In the genomic region with DNA sequence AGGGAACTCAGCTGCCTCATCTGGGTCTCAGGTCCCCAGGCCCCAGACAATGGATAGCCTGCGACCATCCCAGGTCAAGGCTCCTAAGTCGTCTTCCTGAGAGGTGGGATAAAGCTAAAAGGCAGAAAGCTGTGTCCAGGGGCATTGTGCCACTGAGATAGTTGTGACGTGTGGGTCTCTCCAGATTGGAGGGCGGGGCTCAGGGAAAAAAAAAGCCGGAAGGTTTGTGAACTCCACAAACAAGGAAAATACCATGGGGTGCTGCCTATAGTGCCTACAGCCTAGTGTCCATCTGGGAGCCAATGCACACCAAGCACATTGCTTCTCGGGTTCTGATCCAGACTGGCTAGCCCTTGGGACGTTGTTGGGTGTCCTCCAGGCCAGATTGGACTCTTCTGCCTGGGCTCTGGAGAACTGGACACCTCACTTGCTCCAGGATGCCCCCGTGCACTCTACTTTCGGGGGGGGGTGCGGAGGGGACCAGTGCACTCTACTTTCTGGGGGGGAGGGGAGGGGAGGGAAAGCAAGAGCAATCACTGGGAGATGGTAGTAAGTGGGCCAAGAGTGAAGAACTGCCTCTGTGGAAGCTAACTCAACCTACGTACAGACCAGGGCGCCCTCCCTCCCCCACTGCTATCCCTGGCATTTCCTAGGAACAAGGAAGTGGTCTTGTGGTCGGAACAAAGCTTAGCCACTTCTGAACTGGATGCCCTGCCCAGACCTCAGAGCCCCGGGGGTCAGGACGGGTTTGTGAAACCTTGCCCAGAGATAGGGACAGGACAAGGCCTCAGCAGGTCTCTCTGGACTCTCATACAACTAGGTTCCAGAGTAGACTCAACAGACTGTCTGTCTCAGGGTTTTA, we compare ENCODE assay signal across 9 mouse cellular contexts. TPM values are rescaled to one million over a fixed set of nuclear protein-coding genes. Genes with fewer than 3 reads are reported as not detected.
A peak's percentile ranks its signal among the peaks of the same experiment; 100 is the strongest.
DNase-seq lines count a peak whose midpoint lies in the region; ATAC-seq lines count a peak whose summit lies in the region.
"Had no signal": no experiment of that assay in that cellular context is flagged by ENCODE, and none has a peak within 500 bp of the region (broad histone marks: within the 10 kb centered on the region; RNA-seq: fewer than 3 reads in every experiment).

No protein-coding gene starts in this region.

- H3K9me3 ChIP-seq in forebrain, embryonic 12.5 days = no peaks in the 10 kb centered on the region
- H3K9me3 ChIP-seq in forebrain, embryonic 15.5 days = no peaks in the 10 kb centered on the region
- no peaks in the 10 kb centered on the region for H3K9me3 ChIP-seq in limb, embryonic 15.5 days

- H3K4me3 ChIP-seq in forebrain, embryonic 12.5 days (replicated peaks) = no peak overlapping the region
- H3K4me3 ChIP-seq in forebrain, embryonic 15.5 days = no peak overlapping the region
- no peak overlapping the region for H3K4me3 ChIP-seq in limb, embryonic 15.5 days

- no peak for ATAC-seq in forebrain, embryonic 12.5 days (ENCODE audit: low FRiP score)
- no peak for ATAC-seq in forebrain, embryonic 15.5 days (replicated peaks)
- peak; percentile 88 for ATAC-seq in granulocyte monocyte progenitor cell, adult 5-6 weeks (replicated peaks; ENCODE audit: poor library complexity, severe bottlenecking)
- ATAC-seq in limb, embryonic 15.5 days (ENCODE audit: insufficient number of reproducible peaks, low FRiP score, low TSS enrichment, low read depth) = no peak

- 75% methylated on average over 15 of the region's 15 CpGs for WGBS in forebrain, embryonic 12.5 days
- 78% methylated on average over 15 of the region's 15 CpGs for WGBS in forebrain, embryonic 15.5 days
- WGBS in limb, embryonic 15.5 days = 69% methylated on average over 15 of the region's 15 CpGs

- peaks cover 19% of the 10 kb centered on the region; the same call in 1 of the 2 replicates for H3K4me1 ChIP-seq in forebrain, embryonic 12.5 days
- H3K4me1 ChIP-seq in forebrain, embryonic 15.5 days = peaks cover 8% of the 10 kb centered on the region
- peaks cover 50% of the 10 kb centered on the region for H3K4me1 ChIP-seq in limb, embryonic 15.5 days

- no peaks in the 10 kb centered on the region for H3K27me3 ChIP-seq in forebrain, embryonic 12.5 days
- H3K27me3 ChIP-seq in forebrain, embryonic 15.5 days = no peaks in the 10 kb centered on the region
- H3K27me3 ChIP-seq in limb, embryonic 15.5 days = no peaks in the 10 kb centered on the region

- H3K36me3 ChIP-seq in forebrain, embryonic 12.5 days (replicated peaks) = no peaks in the 10 kb centered on the region
- H3K36me3 ChIP-seq in forebrain, embryonic 15.5 days = no peaks in the 10 kb centered on the region
- no peaks in the 10 kb centered on the region for H3K36me3 ChIP-seq in limb, embryonic 15.5 days

- peak overlapping the region; percentile 26; the same call in 1 of the 2 replicates for H3K27ac ChIP-seq in forebrain, embryonic 12.5 days
- H3K27ac ChIP-seq in forebrain, embryonic 15.5 days (replicated peaks) = no peak overlapping the region
- H3K27ac ChIP-seq in limb, embryonic 15.5 days = peak overlapping the region; percentile 35; the same call in 1 of the 2 replicates

- no peak overlapping the region for H3K9ac ChIP-seq in forebrain, embryonic 12.5 days
- no peak overlapping the region for H3K9ac ChIP-seq in forebrain, embryonic 15.5 days (replicated peaks)
- no peak overlapping the region for H3K9ac ChIP-seq in limb, embryonic 15.5 days

- H3K4me2 ChIP-seq in forebrain, embryonic 12.5 days = no peak overlapping the region
- no peak overlapping the region for H3K4me2 ChIP-seq in forebrain, embryonic 15.5 days (replicated peaks)
- no peak overlapping the region for H3K4me2 ChIP-seq in limb, embryonic 15.5 days

- DNase-seq in 3T3-L1 (ENCODE audit: low read depth, low spot score) = peak; percentile 79
- DNase-seq in embryo, embryonic 9.5 days (ENCODE audit: extremely low spot score) = no peak
- no peak for DNase-seq in spleen, postnatal 14 days (ENCODE audit: low spot score in 2 of 2)
- no peak for DNase-seq in B cell, adult 2 months
- DNase-seq: thymus, adult 2 months had no signal

RNA-seq across cellular contexts. Expression of a gene that starts 6.8 kb away (rescaled TPM):
- polyA plus RNA-seq in forebrain, embryonic 12.5 days (2016; fragmentation: Nextera tagmentation; extraction: Ambion mirVana) = 46.0 and 49.4 TPM in 2 replicates
- 69.1 and 70.7 TPM in 2 replicates for polyA plus RNA-seq in forebrain, embryonic 15.5 days (2015; fragmentation: Nextera tagmentation; extraction: Ambion mirVana)
- total RNA-seq in granulocyte monocyte progenitor cell, adult 5-6 weeks (2014; fragmentation: Nextera tagmentation) = 13.8 and 14.6 TPM in 2 replicates
- 13.0 and 21.3 TPM in 2 replicates for total RNA-seq in granulocyte monocyte progenitor cell, adult 5-6 weeks (2017)
- polyA plus RNA-seq in limb, embryonic 15.5 days (2015; fragmentation: Nextera tagmentation; extraction: Ambion mirVana) = 52.9 and 61.4 TPM in 2 replicates

RNA-seq across cellular contexts. Expression of a gene that starts 35.8 kb away (rescaled TPM):
- 63.1 and 64.3 TPM in 2 replicates for polyA plus RNA-seq in forebrain, embryonic 12.5 days (2016; fragmentation: Nextera tagmentation; extraction: Ambion mirVana)
- 58.5 and 59.5 TPM in 2 replicates for polyA plus RNA-seq in forebrain, embryonic 15.5 days (2015; fragmentation: Nextera tagmentation; extraction: Ambion mirVana)
- 72.9 and 76.0 TPM in 2 replicates for total RNA-seq in granulocyte monocyte progenitor cell, adult 5-6 weeks (2014; fragmentation: Nextera tagmentation)
- 138 and 139 TPM in 2 replicates for total RNA-seq in granulocyte monocyte progenitor cell, adult 5-6 weeks (2017)
- polyA plus RNA-seq in limb, embryonic 15.5 days (2015; fragmentation: Nextera tagmentation; extraction: Ambion mirVana) = 94.5 and 99.0 TPM in 2 replicates

RNA-seq across cellular contexts. Expression of a gene that starts 36.1 kb away (rescaled TPM):
- 8.3 and 8.9 TPM in 2 replicates for polyA plus RNA-seq in forebrain, embryonic 12.5 days (2016; fragmentation: Nextera tagmentation; extraction: Ambion mirVana)
- 7.8 and 8.5 TPM in 2 replicates for polyA plus RNA-seq in forebrain, embryonic 15.5 days (2015; fragmentation: Nextera tagmentation; extraction: Ambion mirVana)
- total RNA-seq in granulocyte monocyte progenitor cell, adult 5-6 weeks (2014; fragmentation: Nextera tagmentation) = 12.9 and 14.2 TPM in 2 replicates
- total RNA-seq in granulocyte monocyte progenitor cell, adult 5-6 weeks (2017) = 3.5 and 11.6 TPM in 2 replicates
- polyA plus RNA-seq in limb, embryonic 15.5 days (2015; fragmentation: Nextera tagmentation; extraction: Ambion mirVana) = 12.0 and 12.3 TPM in 2 replicates
